Comparison of ENCODE assay signal across 8 mouse cellular contexts in the genomic region with DNA sequence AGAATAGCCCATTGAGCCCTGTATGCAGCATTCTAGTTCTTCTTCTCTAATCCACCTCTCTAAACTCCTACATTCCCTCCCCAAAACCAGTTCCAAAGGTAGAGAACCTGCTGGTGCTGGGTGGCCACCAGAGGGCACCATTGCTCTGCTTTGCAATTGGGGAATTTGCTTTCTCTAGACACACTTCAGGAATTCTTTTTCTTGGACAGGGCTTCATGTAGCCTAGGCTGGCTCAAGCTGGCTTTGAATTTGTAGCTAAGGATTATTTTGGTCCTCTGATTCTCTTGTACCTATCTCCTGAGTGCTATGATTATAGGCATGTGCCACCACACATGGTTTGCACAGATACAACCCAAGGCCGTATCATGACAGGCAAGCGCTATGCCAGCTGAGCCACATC. TPM values are rescaled to one million over a fixed set of nuclear protein-coding genes. Genes with fewer than 3 reads are reported as not detected.
DNase-seq lines count a peak whose midpoint lies in the region; ATAC-seq and TF ChIP-seq lines count a peak whose summit lies in the region.

No protein-coding gene starts in this region.

- peak; percentile 92 for DNase-seq in 3T3-L1 (ENCODE audit: low read depth, low spot score)
- peak; percentile 79 to 84 for DNase-seq in adrenal gland, adult 18-20 months (ENCODE audit: low spot score in 2 of 2)
- peak; percentile 74 for DNase-seq in embryo, embryonic 11.5 days (ENCODE audit: low read depth, low spot score)
- DNase-seq in heart, adult 2 months, result peak; percentile 74 to 84
- DNase-seq in liver, embryonic 11.5 days (ENCODE audit: low spot score), result no peak
- DNase-seq in neural tube, embryonic 10.5 days (ENCODE audit: extremely low spot score, low spot score), result peak; percentile 86

- peak; percentile 80; the same call in 1 of the 2 replicates for TF ChIP-seq EP300 in heart, adult 2 months (IDR thresholded peaks at IDR 0.05; ENCODE audit: insufficient read depth, low read depth, low read length)

- H3K9ac ChIP-seq in heart, adult 2 months (ENCODE audit: low read depth, low read length), result no peak overlapping the region
- H3K9ac ChIP-seq in kidney, embryonic 14.5 days (ENCODE audit: low read depth, low read length), result no peak overlapping the region
- no peak overlapping the region for H3K9ac ChIP-seq in liver, embryonic 11.5 days (ENCODE audit: low read depth, low read length)
- H3K9ac ChIP-seq in stomach, embryonic 15.5 days, result no peak overlapping the region

- ATAC-seq in kidney, embryonic 14.5 days (ENCODE audit: low FRiP score, low TSS enrichment), result peak; percentile 77
- 0 out of 2 replicates have a peak, but pooled peaks have one; percentile 11 for ATAC-seq in liver, embryonic 11.5 days (replicated peaks; ENCODE audit: low FRiP score)
- ATAC-seq in stomach, embryonic 15.5 days (ENCODE audit: insufficient read depth, low FRiP score, low read depth), result 0 out of 2 replicates have a peak, but pooled peaks have one; percentile 36

- TF ChIP-seq CTCF in heart, adult 2 months (IDR thresholded peaks at IDR 0.05), result peak; percentile 99

- no peaks in the 10 kb centered on the region for H3K79me2 ChIP-seq in heart, adult 2 months (replicated peaks; ENCODE audit: control insufficient read depth, insufficient read depth, low read length)

- peaks cover 5% of the 10 kb centered on the region for H3K36me3 ChIP-seq in heart, adult 2 months (ENCODE audit: control insufficient read depth, insufficient read depth, low read length)
- H3K36me3 ChIP-seq in kidney, embryonic 14.5 days (ENCODE audit: control insufficient read depth, insufficient read depth, low read length), result peaks cover 76% of the 10 kb centered on the region
- H3K36me3 ChIP-seq in liver, embryonic 11.5 days (ENCODE audit: control insufficient read depth, insufficient read depth, low read length), result peaks cover 50% of the 10 kb centered on the region
- peaks cover 36% of the 10 kb centered on the region for H3K36me3 ChIP-seq in stomach, embryonic 15.5 days

- H3K9me3 ChIP-seq in kidney, embryonic 14.5 days (ENCODE audit: control insufficient read depth, low read length), result no peaks in the 10 kb centered on the region
- H3K9me3 ChIP-seq in liver, embryonic 11.5 days (ENCODE audit: control insufficient read depth, low read length), result no peaks in the 10 kb centered on the region
- H3K9me3 ChIP-seq in stomach, embryonic 15.5 days, result no peaks in the 10 kb centered on the region

- 99% methylated on average over 2 of the region's 2 CpGs for WGBS in heart, adult 2 months
- WGBS in kidney, embryonic 14.5 days, result 96% methylated on average over 2 of the region's 2 CpGs
- 92% methylated on average over 2 of the region's 2 CpGs for WGBS in liver, embryonic 11.5 days
- 100% methylated on average over 2 of the region's 2 CpGs for WGBS in stomach, embryonic 15.5 days

- H3K4me1 ChIP-seq in heart, adult 2 months (ENCODE audit: control insufficient read depth, insufficient read depth, low read length), result peaks cover 2% of the 10 kb centered on the region; the same call in 1 of the 2 replicates
- 0 out of 2 replicates have a peak, but pooled peaks cover 10% of the 10 kb centered on the region for H3K4me1 ChIP-seq in kidney, embryonic 14.5 days (ENCODE audit: control insufficient read depth, insufficient read depth, low read length)
- H3K4me1 ChIP-seq in liver, embryonic 11.5 days (replicated peaks; ENCODE audit: control insufficient read depth, insufficient read depth, low read length), result peaks cover 8% of the 10 kb centered on the region
- H3K4me1 ChIP-seq in stomach, embryonic 15.5 days, result peaks cover 16% of the 10 kb centered on the region

- H3K4me3 ChIP-seq in heart, adult 2 months, result no peak overlapping the region
- no peak overlapping the region for H3K4me3 ChIP-seq in kidney, embryonic 14.5 days (ENCODE audit: low read length)
- H3K4me3 ChIP-seq in liver, embryonic 11.5 days (ENCODE audit: low read depth, low read length), result no peak overlapping the region
- H3K4me3 ChIP-seq in stomach, embryonic 15.5 days (replicated peaks), result no peak overlapping the region

- no peak overlapping the region for H3K4me2 ChIP-seq in kidney, embryonic 14.5 days (replicated peaks; ENCODE audit: low read depth, low read length)
- H3K4me2 ChIP-seq in liver, embryonic 11.5 days, result no peak overlapping the region; the same call in 1 of the 2 replicates
- H3K4me2 ChIP-seq in stomach, embryonic 15.5 days, result no peak overlapping the region

- no peak for TF ChIP-seq POLR2A in heart, adult 2 months (IDR thresholded peaks at IDR 0.05; ENCODE audit: insufficient read depth, low read depth, low read length)

- no peaks in the 10 kb centered on the region for H3K27me3 ChIP-seq in heart, adult 2 months (ENCODE audit: control insufficient read depth, insufficient read depth, low read length)
- no peaks in the 10 kb centered on the region for H3K27me3 ChIP-seq in kidney, embryonic 14.5 days (ENCODE audit: control insufficient read depth, insufficient read depth, low read length)
- no peaks in the 10 kb centered on the region for H3K27me3 ChIP-seq in liver, embryonic 11.5 days (replicated peaks; ENCODE audit: control insufficient read depth, insufficient read depth, low read length)
- H3K27me3 ChIP-seq in stomach, embryonic 15.5 days (replicated peaks), result no peaks in the 10 kb centered on the region

- intact Hi-C loops in heart, adult 2 months (cut with DNase I), result loop anchor here (1.0 to 2.0 kb wide), 3 partner anchors 26 to 135 kb away; no protein-coding TSS in a partner anchor

- no peak overlapping the region for H3K27ac ChIP-seq in heart, adult 2 months
- no peak overlapping the region for H3K27ac ChIP-seq in kidney, embryonic 14.5 days (ENCODE audit: low read depth, low read length)
- H3K27ac ChIP-seq in liver, embryonic 11.5 days (ENCODE audit: low read depth, low read length), result no peak overlapping the region
- no peak overlapping the region for H3K27ac ChIP-seq in stomach, embryonic 15.5 days

RNA-seq across cellular contexts. Expression of a gene that starts 5.3 kb away (rescaled TPM):
- total RNA-seq in adrenal gland, adult 18-20 months (2021), result 10 to 100 TPM; 14.7 to 21.9 TPM
- total RNA-seq in heart, adult 2 months (2021), result 1 to 10 TPM; 4.7 to 5.5 TPM
- 17.2 and 18.7 TPM in 2 replicates for polyA plus RNA-seq in heart, adult 2 months (2012; rRNA removed)
- 19.3 and 21.6 TPM in 2 replicates for polyA plus RNA-seq in kidney, embryonic 14.5 days (2014; fragmentation: Nextera tagmentation; extraction: Ambion mirVana)
- 17.5 and 18.8 TPM in 2 replicates for polyA plus RNA-seq in liver, embryonic 11.5 days (2014; fragmentation: Nextera tagmentation; extraction: Ambion mirVana)
- polyA plus RNA-seq in stomach, embryonic 15.5 days (2015; fragmentation: Nextera tagmentation; extraction: Ambion mirVana), result 16.2 and 17.6 TPM in 2 replicates

RNA-seq across cellular contexts. Expression of a gene that starts 5.7 kb away (rescaled TPM):
- total RNA-seq in adrenal gland, adult 18-20 months (2021), result 10 to 100 TPM; 19.4 to 20.6 TPM
- total RNA-seq in heart, adult 2 months (2021), result 10 to 100 TPM; 10.6 to 10.9 TPM
- 6.2 and 10.8 TPM in 2 replicates for polyA plus RNA-seq in heart, adult 2 months (2012; rRNA removed)
- polyA plus RNA-seq in kidney, embryonic 14.5 days (2014; fragmentation: Nextera tagmentation; extraction: Ambion mirVana), result 34.6 and 45.5 TPM in 2 replicates
- 66.9 and 68.1 TPM in 2 replicates for polyA plus RNA-seq in liver, embryonic 11.5 days (2014; fragmentation: Nextera tagmentation; extraction: Ambion mirVana)
- 45.8 and 48.1 TPM in 2 replicates for polyA plus RNA-seq in stomach, embryonic 15.5 days (2015; fragmentation: Nextera tagmentation; extraction: Ambion mirVana)

RNA-seq across cellular contexts. Expression of a gene that starts 12.7 kb away (rescaled TPM):
- under 1 TPM in 1 of 2 experiments, not detected in 1; 0.33 TPM for total RNA-seq in adrenal gland, adult 18-20 months (2021)
- total RNA-seq in heart, adult 2 months (2021), result under 1 TPM in 1 of 2 experiments, not detected in 1; 0.25 TPM
- not detected in 2 replicates for polyA plus RNA-seq in heart, adult 2 months (2012; rRNA removed)
- 113 and 169 TPM in 2 replicates for polyA plus RNA-seq in kidney, embryonic 14.5 days (2014; fragmentation: Nextera tagmentation; extraction: Ambion mirVana)
- 24.9 and 29.9 TPM in 2 replicates for polyA plus RNA-seq in liver, embryonic 11.5 days (2014; fragmentation: Nextera tagmentation; extraction: Ambion mirVana)
- polyA plus RNA-seq in stomach, embryonic 15.5 days (2015; fragmentation: Nextera tagmentation; extraction: Ambion mirVana), result 17.2 and 20.0 TPM in 2 replicates

RNA-seq across cellular contexts. Expression of a gene that starts 16.5 kb away (rescaled TPM):
- total RNA-seq in adrenal gland, adult 18-20 months (2021), result 100 to 1,000 TPM; 111 to 121 TPM
- 10 to 100 TPM; 70.4 to 71.9 TPM for total RNA-seq in heart, adult 2 months (2021)
- polyA plus RNA-seq in heart, adult 2 months (2012; rRNA removed), result 53.3 and 88.7 TPM in 2 replicates
- polyA plus RNA-seq in kidney, embryonic 14.5 days (2014; fragmentation: Nextera tagmentation; extraction: Ambion mirVana), result 76.7 and 81.0 TPM in 2 replicates
- 95.7 and 97.5 TPM in 2 replicates for polyA plus RNA-seq in liver, embryonic 11.5 days (2014; fragmentation: Nextera tagmentation; extraction: Ambion mirVana)
- 76.4 and 78.2 TPM in 2 replicates for polyA plus RNA-seq in stomach, embryonic 15.5 days (2015; fragmentation: Nextera tagmentation; extraction: Ambion mirVana)

RNA-seq across cellular contexts. Expression of a gene that starts 29.7 kb away (rescaled TPM):
- 100 to 1,000 TPM; 176 to 184 TPM for total RNA-seq in adrenal gland, adult 18-20 months (2021)
- total RNA-seq in heart, adult 2 months (2021), result 100 to 1,000 TPM; 106 to 125 TPM
- polyA plus RNA-seq in heart, adult 2 months (2012; rRNA removed), result 61.6 and 99.5 TPM in 2 replicates
- 231 and 254 TPM in 2 replicates for polyA plus RNA-seq in kidney, embryonic 14.5 days (2014; fragmentation: Nextera tagmentation; extraction: Ambion mirVana)
- polyA plus RNA-seq in liver, embryonic 11.5 days (2014; fragmentation: Nextera tagmentation; extraction: Ambion mirVana), result 520 and 526 TPM in 2 replicates
- polyA plus RNA-seq in stomach, embryonic 15.5 days (2015; fragmentation: Nextera tagmentation; extraction: Ambion mirVana), result 238 and 249 TPM in 2 replicates

Comparison
In these comparisons a context has a peak if more than half of its experiments do, and no peak if none do; other contexts are left out.
1. ATAC-seq: peak in every context shown above with its lines; median percentile 77 in kidney, embryonic 14.5 days; 36 in stomach, embryonic 15.5 days; 11 in liver, embryonic 11.5 days.
2. RNA of a gene that starts 12.7 kb away (polyA plus RNA-seq): 113 to 169 TPM in kidney, embryonic 14.5 days, 24.9 to 29.9 TPM in liver, embryonic 11.5 days and 17.2 to 20.0 TPM in stomach, embryonic 15.5 days; not detected in heart, adult 2 months; every median in the first group is over 10 times any median in the second.